Mouse (Mus musculus) gastrocnemius, postnatal 36 days (tissue): ENCODE data around the gene Gnl3l. TPM values are rescaled to one million over a fixed set of nuclear protein-coding genes. Genes with fewer than 3 reads are reported as not detected.

Experiments
- DNase-seq, 2 experiments: peaks; one replicate each; pipeline ENCODE4 v3.0.0; 2022
- intact Hi-C: fragments of 180-260 bp; cut with DNase I; formaldehyde crosslinking; loops from one replicate; pipeline ENCODE4 v1.15.1; 2025
- total RNA-seq, 2 experiments: library from RNA; stranded (reverse); gene quantifications; 2 replicates each; pipeline ENCODE4 v1.2.3; 2021

Gnl3l gene
- total RNA-seq, 2 experiments from 2014 or later = 28.0 to 36.6 TPM

DNA sequence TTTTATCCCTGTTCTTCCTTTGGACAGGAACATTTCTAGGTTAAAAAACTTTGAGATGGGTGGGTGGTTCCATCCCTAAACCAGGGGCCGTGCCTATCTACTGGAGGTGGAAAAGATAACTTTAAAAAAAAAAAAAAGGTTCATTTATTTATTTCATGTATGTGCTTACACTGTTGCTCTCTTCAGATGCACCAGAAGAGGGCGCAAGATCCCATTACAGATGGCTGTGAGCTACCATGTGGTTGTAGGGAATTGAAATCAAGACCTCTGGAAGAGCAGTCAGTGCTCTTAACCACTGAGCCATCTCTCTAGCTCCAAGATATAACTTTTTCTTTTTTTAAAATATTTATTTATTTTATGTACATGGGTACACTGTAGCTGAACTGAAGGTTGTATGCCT, 54.1 kb downstream of the Gnl3l start:
- intact Hi-C loops = loop anchor here (10.0 kb wide), 1 partner anchor 132 kb away; the partner anchor contains the start of gene Tsr2
- no peak for DNase-seq

GRCm38 (mm10) chrX:150960702-150961101, 56.4 kb downstream of the Gnl3l start:
- DNase-seq = no peak
- intact Hi-C loops = loop anchor here (10.0 kb wide), 1 partner anchor 134 kb away; the partner anchor contains the start of gene Tsr2

- DNase-seq = peak; percentile 61 to 66
- intact Hi-C loops = loop anchor here (5.0 kb wide), 1 partner anchor 161 kb away; no protein-coding TSS in a partner anchor
Observed at GRCm38 (mm10) chrX:150956522-150957300, 60.4 kb downstream of the Gnl3l start.

DNA sequence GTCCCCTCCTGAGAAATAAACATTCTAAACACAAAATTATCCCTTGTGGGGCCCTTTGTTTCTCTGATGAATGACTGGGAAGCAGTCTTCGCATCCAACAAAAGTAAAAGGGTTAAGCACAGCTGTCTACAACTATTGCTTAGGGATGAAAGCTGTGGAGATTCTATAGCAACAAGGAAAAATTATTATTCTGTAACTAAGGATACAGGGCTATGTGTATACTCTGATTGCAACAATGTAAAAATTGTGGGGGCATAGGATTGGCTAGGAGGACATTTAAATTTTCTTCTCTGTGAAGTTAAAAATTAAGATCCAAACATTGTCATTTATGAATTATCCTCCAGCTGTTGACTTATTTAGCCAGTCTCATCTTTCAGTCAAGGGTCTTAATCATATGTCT, 61.1 kb downstream of the Gnl3l start:
- intact Hi-C loops = loop anchor here (5.0 kb wide), 1 partner anchor 161 kb away; no protein-coding TSS in a partner anchor
- DNase-seq = no peak

DNA sequence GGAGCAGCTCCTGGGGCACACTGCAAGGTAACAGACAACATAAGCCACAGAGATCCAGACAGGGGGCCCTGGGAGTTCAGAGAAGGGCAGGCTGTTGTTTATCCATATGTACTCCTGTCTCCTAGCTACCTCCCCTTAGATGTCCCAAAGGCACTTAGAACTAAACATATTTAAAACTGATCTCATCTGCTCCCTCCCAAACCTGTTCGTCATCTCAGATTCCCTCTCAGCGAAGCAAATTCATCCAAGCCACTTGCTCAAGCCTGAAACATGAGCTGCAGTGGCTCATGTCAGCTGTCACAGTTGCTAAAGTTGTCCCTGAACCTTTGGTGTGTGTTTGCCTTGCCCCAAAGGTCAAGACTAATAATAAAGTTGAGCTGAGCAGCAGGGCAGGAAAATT, 61.7 kb downstream of the Gnl3l start:
- intact Hi-C loops = loop anchor here (5.0 kb wide), 1 partner anchor 162 kb away; no protein-coding TSS in a partner anchor
- no peak for DNase-seq

GRCm38 (mm10) chrX:150954721-150955120, 62.4 kb downstream of the Gnl3l start:
- peak in 1 of 2 experiments; percentile 11 for DNase-seq
- intact Hi-C loops = loop anchor here (5.0 kb wide), 1 partner anchor 163 kb away; no protein-coding TSS in a partner anchor

Other genes with a start within 250 kb of the Gnl3l start
- 10 to 100 TPM; 18.4 to 20.9 TPM for gene Maged2, start 203.0 kb downstream of the Gnl3l start, total RNA-seq
- 1 to 10 TPM; 2.0 to 2.1 TPM for gene Fgd1, start 28.8 kb upstream of the Gnl3l start, total RNA-seq
- gene Tsr2, start 79.2 kb upstream of the Gnl3l start, total RNA-seq = 1 to 10 TPM; 5.6 to 6.4 TPM
- gene Wnk3, start 180.8 kb upstream of the Gnl3l start, total RNA-seq = under 1 TPM; 0.59 to 0.69 TPM